Mouse (Mus musculus) urinary bladder, adult 18-20 months (tissue): ENCODE measurements at regions not wholly inside any gene's neighbourhood (a gene's known extent, or its start where the extent isn't known, plus 50 kb on each side); places are given as distances from the start of the nearest gene placed in this dataset.

Experiments
- DNase-seq, 2 experiments: peaks; one replicate each; pipeline ENCODE4 v3.0.0; 2022; ENCODE audit warnings: low spot score in 2 of 2, mixed read lengths in 2 of 2

DNA sequence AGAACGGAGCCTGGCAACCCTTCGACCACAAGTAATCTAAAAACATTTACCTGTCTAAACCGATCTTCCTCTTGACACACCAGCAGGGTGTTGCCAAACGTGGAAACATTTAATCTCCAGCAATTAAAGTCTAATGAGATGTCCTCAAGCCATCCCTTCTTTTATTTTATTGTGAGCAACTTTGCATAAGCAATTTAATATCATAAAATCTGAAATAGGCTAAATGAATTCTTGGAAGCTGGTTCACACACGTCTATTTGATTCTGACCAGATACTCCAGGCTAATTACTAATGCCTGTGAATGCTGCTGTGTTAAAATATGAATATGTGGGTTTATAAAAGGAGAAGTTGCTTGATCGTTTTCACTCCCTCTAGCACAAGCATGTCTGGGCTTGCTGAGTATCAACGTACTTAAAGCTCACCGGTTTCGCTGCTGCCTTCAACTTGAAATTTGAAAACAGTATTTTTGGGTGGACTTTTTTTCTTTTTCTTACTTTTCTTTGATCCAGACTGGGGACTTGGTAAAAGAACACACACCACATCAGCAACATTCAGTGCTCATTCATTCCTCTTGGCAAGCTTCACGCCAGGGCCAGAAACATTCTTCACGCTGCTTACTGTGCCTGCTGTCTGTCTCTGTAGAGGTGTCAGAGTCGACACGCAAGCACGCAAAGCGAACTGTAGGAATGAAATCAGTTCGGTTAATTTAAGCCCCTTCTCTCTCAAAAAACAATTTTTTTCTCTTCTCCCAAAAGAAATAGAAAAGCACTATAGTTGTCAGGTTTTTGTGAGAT is 194.4 kb downstream of the Npr3 start:
- DNase-seq: no peak

DNA sequence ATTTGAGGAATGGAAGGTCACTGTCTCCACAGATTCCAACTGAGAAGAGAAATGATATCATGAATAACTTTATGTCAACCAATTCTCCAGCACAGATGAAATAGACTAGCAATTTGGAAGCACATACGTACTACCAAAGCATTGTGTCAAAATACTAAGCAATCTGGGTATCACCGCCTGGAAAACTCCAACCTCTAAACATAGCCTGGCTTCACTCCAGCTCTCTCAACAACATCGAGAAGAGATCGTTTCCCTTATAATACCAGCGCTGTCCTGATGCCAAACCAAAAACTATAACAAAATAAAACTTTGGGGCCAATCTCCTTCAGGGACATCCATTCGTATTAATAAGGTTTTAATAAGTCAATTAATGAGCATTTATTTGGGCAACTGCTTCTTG is 205.8 kb downstream of the Npr3 start:
- DNase-seq: no peak

DNA sequence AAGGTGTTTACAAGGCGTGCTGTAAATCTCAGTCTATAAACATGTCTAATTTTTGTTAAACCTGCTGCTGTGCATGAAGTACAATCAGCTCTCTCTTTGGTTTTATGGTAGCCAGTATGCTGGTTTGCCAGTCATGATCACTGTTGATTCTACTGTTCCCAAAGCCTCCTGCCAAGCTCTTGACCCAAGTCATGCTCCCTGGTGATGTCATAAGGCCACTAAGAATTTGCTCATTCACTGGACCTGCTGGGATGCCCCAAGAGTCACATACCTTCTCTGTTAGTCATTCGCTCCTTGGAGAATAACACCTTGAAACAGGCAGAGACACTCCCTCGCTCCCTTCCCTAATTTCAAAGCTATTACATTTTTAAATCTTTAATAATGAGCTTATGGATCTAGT is 207.2 kb downstream of the Npr3 start:
- DNase-seq: no peak

GRCm38 (mm10) chr15:11697060-11697459 is 210.0 kb downstream of the Npr3 start:
- DNase-seq: no peak

DNA sequence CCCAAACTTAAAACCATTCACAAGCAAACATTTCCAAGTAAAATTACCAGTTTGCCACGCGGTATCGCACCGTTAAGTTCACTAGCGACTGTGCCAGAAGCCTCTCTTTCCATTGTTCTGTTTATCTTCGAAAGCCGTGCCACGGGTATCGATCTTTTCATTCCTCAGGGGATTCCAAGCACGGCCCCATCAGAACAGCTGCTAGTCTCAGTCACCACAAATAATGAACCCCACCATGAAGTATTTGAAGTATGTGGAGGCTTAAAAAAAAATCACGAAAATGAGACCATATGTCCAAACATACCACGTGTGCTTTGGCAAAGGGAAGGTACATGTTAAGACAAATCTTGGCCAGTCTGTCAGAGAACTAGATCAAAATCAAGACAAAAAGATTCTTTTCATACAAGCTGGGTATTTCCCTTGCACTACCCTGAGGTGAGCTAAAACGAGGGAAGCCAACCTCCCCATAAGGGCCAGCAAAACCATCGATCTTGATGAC is 213.3 kb downstream of the Npr3 start:
- no peak for DNase-seq

- no peak for DNase-seq
Observed at GRCm38 (mm10) chr15:11664839-11665379, 242.2 kb downstream of the Npr3 start.

DNA sequence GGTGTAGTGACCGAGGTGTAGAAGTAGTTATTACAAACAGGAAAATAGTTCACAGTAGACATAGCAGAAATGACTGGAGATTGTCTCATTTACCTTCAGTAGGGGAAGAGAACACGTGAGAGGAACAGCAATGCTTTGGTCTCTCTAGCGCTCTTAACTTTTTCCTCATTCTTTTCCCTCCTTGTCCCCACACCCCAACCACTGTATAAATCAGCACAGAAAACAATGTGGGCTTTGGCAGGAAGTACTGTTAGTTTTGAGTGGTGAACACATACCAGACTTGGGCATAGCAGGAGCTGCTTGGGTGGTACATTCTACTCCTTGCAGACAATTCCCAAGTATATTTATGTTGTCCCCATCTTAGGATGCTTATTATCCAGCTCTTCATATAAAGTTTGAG is 251.9 kb downstream of the Npr3 start:
- no peak for DNase-seq

DNA sequence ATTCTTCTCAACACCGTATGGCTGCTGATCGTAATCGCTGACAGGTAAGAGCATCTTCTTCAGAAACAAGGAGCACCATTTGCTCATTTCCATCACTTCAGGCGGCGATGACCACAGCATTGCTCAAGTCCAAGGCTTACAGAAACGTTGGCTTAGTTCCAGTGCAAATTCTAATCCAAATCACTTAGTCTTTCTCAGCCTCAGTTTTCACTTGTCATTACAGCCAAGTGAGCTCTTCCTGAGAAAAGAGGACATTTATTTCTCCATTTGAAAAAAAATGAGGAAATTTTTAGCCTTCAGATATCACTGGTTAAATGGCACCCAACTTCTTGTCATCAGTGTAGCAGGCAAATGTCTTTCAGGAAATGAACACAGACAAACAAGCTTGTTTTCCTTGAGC is 246.8 kb upstream of the Tars start:
- DNase-seq: no peak

- DNase-seq: no peak
Observed at GRCm38 (mm10) chr15:11644779-11645178, 245.3 kb upstream of the Tars start.

DNA sequence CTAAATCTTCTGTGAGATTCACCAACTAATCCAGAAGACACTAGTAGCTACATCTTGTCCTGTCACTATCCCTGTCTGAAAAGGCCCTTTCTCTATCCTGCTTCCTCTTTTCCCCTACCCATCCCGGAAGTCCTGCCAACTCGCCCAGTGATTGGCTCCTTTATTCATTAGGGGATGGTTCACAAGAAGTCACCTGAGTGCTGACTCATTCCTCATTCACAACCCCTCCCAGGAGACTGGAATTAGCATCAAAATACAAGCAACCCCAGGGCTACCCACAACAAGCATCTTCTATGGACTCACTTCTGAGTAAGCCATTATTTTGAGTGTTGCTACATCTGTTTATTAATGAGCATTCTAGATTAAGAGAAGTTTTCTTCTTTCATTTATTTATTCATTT is 231.2 kb upstream of the Tars start:
- DNase-seq: no peak

GRCm38 (mm10) chr15:11626433-11626832 is 227.0 kb upstream of the Tars start:
- no peak for DNase-seq

DNA sequence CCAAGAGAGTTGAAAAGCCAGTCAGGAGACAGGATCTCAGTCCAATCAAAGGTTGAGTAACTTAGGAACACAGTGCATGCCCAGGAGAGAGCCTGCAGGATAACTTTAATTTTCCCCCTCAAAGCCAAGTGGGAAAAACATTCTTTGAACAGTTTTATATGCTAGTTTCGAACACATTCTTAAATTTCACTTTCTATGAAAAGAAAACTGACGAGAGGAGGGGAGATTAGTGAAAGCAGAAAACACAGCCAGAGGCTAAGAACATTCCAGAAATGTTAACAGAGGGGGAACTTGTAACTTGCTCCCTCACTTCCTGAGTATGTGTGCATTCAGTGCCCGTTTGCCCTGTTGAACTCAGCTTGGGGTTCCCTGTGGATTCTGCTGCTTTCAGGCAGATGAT is 213.0 kb upstream of the Tars start:
- no peak for DNase-seq

GRCm38 (mm10) chr15:11610043-11610670 is 210.7 kb upstream of the Tars start:
- DNase-seq: no peak

DNA sequence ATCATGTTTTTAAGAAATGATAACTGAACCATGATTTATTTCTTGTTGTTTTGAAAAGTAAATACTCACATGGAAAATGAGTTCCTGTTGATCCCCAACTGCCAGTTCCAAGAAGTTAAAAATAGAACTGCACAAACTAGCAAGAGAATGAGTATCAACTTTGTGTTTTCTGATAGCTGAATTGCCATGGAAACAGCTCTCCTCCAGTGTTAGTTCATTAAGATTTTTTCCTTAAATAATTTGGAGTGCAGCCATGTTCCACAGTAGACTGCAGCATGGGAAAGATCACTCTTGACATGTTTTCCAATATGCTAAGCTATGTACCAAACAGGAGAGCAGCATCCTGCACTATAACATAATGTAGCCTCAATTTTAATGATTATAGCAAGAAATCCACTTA is 208.0 kb upstream of the Tars start:
- no peak for DNase-seq

DNA sequence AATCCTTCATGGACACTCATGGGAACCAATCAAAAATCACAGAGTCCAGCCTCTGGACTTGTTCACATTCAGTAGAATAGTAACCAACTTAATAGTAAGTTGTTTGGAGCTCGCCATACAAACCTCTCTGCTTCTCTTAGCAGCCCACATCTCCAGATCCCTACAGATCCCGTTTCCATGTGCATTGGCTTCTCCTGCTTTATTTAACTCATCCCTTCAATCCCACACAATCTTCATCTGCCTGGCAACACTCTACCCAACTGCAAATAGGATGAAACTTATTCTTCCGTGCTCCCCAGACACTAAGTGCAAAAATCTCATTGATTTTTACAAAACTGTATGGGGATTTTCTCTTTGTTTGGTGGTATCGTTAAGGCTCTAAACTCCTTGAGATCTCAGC is 206.2 kb upstream of the Tars start:
- no peak for DNase-seq

- no peak for DNase-seq
Observed at GRCm38 (mm10) chr15:11597021-11597420, 197.6 kb upstream of the Tars start.

DNA sequence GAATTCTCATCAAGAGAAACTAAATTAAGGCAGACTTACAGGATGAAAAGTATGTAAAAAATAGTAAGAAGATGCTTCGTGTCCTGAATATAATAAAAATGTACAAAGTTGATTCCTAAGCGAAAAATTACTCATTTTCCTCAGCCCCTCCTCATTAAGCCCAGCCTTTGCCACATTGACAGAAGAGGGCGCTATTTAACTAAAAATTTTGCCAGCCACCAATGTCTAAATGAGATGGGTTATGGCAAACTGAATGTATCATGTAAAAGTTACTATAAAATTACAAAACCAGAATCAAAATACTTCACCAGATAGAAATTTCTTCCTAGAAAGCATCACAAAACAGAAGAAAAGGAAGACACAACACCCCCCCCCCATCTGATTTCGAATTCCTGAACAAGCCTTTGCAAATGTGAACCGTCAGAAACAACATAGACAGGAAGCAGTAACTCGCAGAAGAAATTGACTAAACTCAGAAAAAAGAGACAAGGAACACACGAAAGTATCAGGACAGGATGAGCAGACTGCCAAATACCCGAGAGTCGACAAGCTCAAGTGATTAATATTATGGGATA is 191.2 kb upstream of the Tars start:
- no peak for DNase-seq

- DNase-seq: no peak
Observed at GRCm38 (mm10) chr15:11589795-11590194, 190.3 kb upstream of the Tars start.

DNA sequence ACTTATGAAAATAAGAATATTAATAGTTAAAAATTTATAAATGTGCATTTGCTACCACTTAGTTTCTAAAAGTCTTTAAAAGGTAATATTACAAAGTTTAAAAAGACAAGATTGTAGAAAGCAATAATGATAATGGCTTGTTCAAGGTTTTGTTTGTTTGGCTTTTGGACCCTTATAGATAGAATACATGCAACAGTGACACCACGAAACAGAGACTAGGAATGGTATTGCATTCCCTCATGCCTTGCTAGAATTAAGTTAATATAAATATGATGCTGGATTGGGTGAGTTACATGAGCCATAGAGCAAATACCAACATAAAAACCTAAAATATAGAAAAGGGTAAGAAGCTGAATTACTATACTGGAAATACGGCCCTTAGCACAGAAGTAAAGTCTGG is 186.9 kb upstream of the Tars start:
- no peak for DNase-seq

DNA sequence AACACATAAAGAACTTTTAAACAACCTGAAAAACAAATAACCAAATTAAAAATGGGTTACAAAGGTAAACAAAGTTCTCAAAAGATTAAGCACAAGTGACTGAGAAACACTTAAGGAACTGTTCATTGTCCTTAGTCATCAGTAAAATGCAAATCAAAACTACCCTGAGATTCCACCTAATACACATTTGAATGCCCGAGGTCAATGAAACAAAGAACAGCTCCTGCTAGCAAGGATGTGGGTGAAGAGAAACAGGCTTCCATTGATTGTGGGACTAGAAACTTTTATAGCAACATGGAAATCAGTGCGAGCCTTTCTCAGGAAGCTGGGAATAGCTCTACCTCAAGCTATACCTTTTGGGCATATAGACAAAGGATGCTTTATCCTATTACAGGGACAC is 184.7 kb upstream of the Tars start:
- no peak for DNase-seq

DNA sequence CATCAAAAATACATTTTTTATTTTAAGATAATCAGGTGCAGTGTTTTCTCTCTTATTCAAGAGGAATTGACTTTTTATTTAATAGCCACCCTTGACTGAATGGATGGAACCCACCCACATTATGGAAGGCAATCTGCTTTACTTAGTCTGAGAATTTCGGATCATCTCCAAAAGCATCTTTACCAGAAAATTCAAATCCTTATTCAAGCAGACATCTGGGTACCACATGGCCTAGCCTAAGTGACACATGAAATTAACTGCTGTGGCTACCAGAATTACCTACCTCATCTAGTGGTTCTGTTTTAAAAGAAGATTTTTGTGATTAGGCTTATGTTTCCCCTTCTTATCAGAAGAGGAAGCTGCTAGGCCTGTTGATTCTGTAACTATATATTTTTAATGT is 178.9 kb upstream of the Tars start:
- DNase-seq: no peak

DNA sequence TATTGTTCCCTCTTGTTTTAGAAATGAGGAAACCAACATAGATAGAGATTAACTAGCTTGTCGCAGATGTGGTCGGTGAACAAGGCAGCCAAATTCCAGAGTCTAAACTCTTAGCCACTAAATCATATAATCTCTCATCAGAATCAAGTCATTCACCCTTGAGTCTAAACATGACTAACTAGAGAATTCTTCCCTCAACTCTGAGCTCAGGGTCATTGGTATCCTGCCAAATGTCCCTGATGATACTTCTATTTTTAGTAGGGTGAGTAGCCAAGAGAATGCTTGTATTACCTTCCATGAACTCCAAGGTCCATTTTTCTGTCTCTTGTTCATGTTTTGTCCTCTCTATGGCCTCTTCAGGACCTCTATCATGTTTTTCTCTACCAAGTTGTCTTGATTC is 174.9 kb upstream of the Tars start:
- DNase-seq: no peak

GRCm38 (mm10) chr15:11573496-11573895 is 174.0 kb upstream of the Tars start:
- DNase-seq: no peak
